Mouse (Mus musculus): Measurements from ENCODE around the gene Dpagt1. TPM values are rescaled to one million over a fixed set of nuclear protein-coding genes. Genes with fewer than 3 reads are reported as not detected.
A peak's percentile ranks its signal among the peaks of the same experiment; 100 is the strongest.

The Dpagt1 gene
- polyA plus RNA-seq, 1 experiment from 2014 or later: 32.0 TPM

GRCm38 (mm10) chr9:44379862-44380261 is 54.0 kb downstream of the Dpagt1 start:
- Histone ChIP-seq H3K9me3 (replicated peaks; ENCODE audit: control insufficient read depth, low read length) (no peaks in the 10 kb centered on the region), H3K27ac (ENCODE audit: low read length) (peak overlapping the region; percentile 87), H3K4me2 (ENCODE audit: low read depth, low read length) (peak overlapping the region; percentile 63), H3K4me3 (replicated peaks; ENCODE audit: low read length) (peak overlapping the region; percentile 91), H3K36me3 (ENCODE audit: control insufficient read depth, insufficient read depth, low read length) (peaks cover 26% of the 10 kb centered on the region), H3K4me1 (ENCODE audit: control insufficient read depth, insufficient read depth, low read length) (peaks cover 12% of the 10 kb centered on the region), H3K9ac (ENCODE audit: low read length) (peak overlapping the region; percentile 83), H3K27me3 (ENCODE audit: control insufficient read depth, insufficient read depth, low read length) (no peaks in the 10 kb centered on the region)
- 4% methylated on average over 15 of the region's 15 CpGs for WGBS
- ATAC-seq (ENCODE audit: insufficient read depth, low FRiP score): no peak; the same call in 1 of the 2 replicates

Small RNA genes lying within 50 kb of the gene (microRNA-seq; reads per million reads assigned to microRNA genes)
- gene Gm44335: not detected

Other genes with a start within 250 kb of the Dpagt1 start
- gene Mfrp, start 224.3 kb upstream of the Dpagt1 start, polyA plus RNA-seq (2015; fragmentation: Nextera tagmentation; extraction: Ambion mirVana): 0.08 and 0.20 TPM in 2 replicates
- gene C1qtnf5, start 218.8 kb upstream of the Dpagt1 start, polyA plus RNA-seq (2015; fragmentation: Nextera tagmentation; extraction: Ambion mirVana): 2.4 and 2.5 TPM in 2 replicates
- gene Gm49380, start 212.5 kb upstream of the Dpagt1 start, polyA plus RNA-seq (2015; fragmentation: Nextera tagmentation; extraction: Ambion mirVana): 0.19 and 0.21 TPM in 2 replicates
- gene Rnf26, start 212.5 kb upstream of the Dpagt1 start, polyA plus RNA-seq (2015; fragmentation: Nextera tagmentation; extraction: Ambion mirVana): 42.3 and 50.6 TPM in 2 replicates
- 53.6 and 56.9 TPM in 2 replicates for gene Mcam, start 191.6 kb upstream of the Dpagt1 start, polyA plus RNA-seq (2015; fragmentation: Nextera tagmentation; extraction: Ambion mirVana)
- gene Cbl, start 92.0 kb upstream of the Dpagt1 start, polyA plus RNA-seq (2015; fragmentation: Nextera tagmentation; extraction: Ambion mirVana): 12.5 and 14.0 TPM in 2 replicates
- 0.19 and 0.55 TPM in 2 replicates for gene Ccdc153, start 85.3 kb upstream of the Dpagt1 start, polyA plus RNA-seq (2015; fragmentation: Nextera tagmentation; extraction: Ambion mirVana)
- gene Pdzd3, start 74.5 kb upstream of the Dpagt1 start, polyA plus RNA-seq (2015; fragmentation: Nextera tagmentation; extraction: Ambion mirVana): 1.3 and 2.4 TPM in 2 replicates
- 11.4 and 13.7 TPM in 2 replicates for gene Nlrx1, start 57.4 kb upstream of the Dpagt1 start, polyA plus RNA-seq (2015; fragmentation: Nextera tagmentation; extraction: Ambion mirVana)
- 5.2 and 5.3 TPM in 2 replicates for gene Abcg4, start 37.4 kb upstream of the Dpagt1 start, polyA plus RNA-seq (2015; fragmentation: Nextera tagmentation; extraction: Ambion mirVana)
- 21.2 and 23.6 TPM in 2 replicates for gene Hinfp, start 20.3 kb upstream of the Dpagt1 start, polyA plus RNA-seq (2015; fragmentation: Nextera tagmentation; extraction: Ambion mirVana)
- 6.7 and 8.0 TPM in 2 replicates for gene C2cd2l, start 5.7 kb upstream of the Dpagt1 start, polyA plus RNA-seq (2015; fragmentation: Nextera tagmentation; extraction: Ambion mirVana)
- gene H2afx, start 8.7 kb downstream of the Dpagt1 start, polyA plus RNA-seq (2015; fragmentation: Nextera tagmentation; extraction: Ambion mirVana): 203 and 218 TPM in 2 replicates
- gene Hmbs, start 18.2 kb downstream of the Dpagt1 start, polyA plus RNA-seq (2015; fragmentation: Nextera tagmentation; extraction: Ambion mirVana): 162 and 170 TPM in 2 replicates
- gene Vps11, start 35.7 kb downstream of the Dpagt1 start, polyA plus RNA-seq (2015; fragmentation: Nextera tagmentation; extraction: Ambion mirVana): 30.0 and 31.6 TPM in 2 replicates
- gene Hyou1, start 53.5 kb downstream of the Dpagt1 start, polyA plus RNA-seq (2015; fragmentation: Nextera tagmentation; extraction: Ambion mirVana): 33.8 and 41.3 TPM in 2 replicates
- 34.4 and 35.6 TPM in 2 replicates for gene Slc37a4, start 70.8 kb downstream of the Dpagt1 start, polyA plus RNA-seq (2015; fragmentation: Nextera tagmentation; extraction: Ambion mirVana)
- gene Rps25, start 81.1 kb downstream of the Dpagt1 start, polyA plus RNA-seq (2015; fragmentation: Nextera tagmentation; extraction: Ambion mirVana): 1,506 and 1,598 TPM in 2 replicates
- gene Trappc4, start 81.6 kb downstream of the Dpagt1 start, polyA plus RNA-seq (2015; fragmentation: Nextera tagmentation; extraction: Ambion mirVana): 112 and 116 TPM in 2 replicates
- 22.4 and 27.6 TPM in 2 replicates for gene Ccdc84, start 92.5 kb downstream of the Dpagt1 start, polyA plus RNA-seq (2015; fragmentation: Nextera tagmentation; extraction: Ambion mirVana)
- gene Foxr1, start 115.1 kb downstream of the Dpagt1 start, polyA plus RNA-seq (2015; fragmentation: Nextera tagmentation; extraction: Ambion mirVana): not detected in 2 replicates
- 31.1 and 39.0 TPM in 2 replicates for gene Upk2, start 129.0 kb downstream of the Dpagt1 start, polyA plus RNA-seq (2015; fragmentation: Nextera tagmentation; extraction: Ambion mirVana)
- 9.0 and 10.6 TPM in 2 replicates for gene Bcl9l, start 156.8 kb downstream of the Dpagt1 start, polyA plus RNA-seq (2015; fragmentation: Nextera tagmentation; extraction: Ambion mirVana)
- gene Cxcr5, start 235.9 kb downstream of the Dpagt1 start, polyA plus RNA-seq (2015; fragmentation: Nextera tagmentation; extraction: Ambion mirVana): 0.34 and 0.49 TPM in 2 replicates